Mouse (Mus musculus) forebrain, embryonic 10.5 days (tissue): ENCODE measurements around the gene Hspb7. TPM values are rescaled to one million over a fixed set of nuclear protein-coding genes. Genes with fewer than 3 reads are reported as not detected.

Source experiments
- DNase-seq: peaks from one replicate; pipeline ENCODE4 v3.0.0-alpha.2; 2017; ENCODE audit warnings: low spot score; ENCODE audit errors: extremely low spot score
- H3K27ac ChIP-seq: fragments of 300-500 bp; sonication (generic); 2 replicates; pipeline ENCODE4 v1.5.1; 2016; ENCODE audit warnings: mild to moderate bottlenecking
- H3K27me3 ChIP-seq: fragments of 300-500 bp; sonication (generic); 2 replicates; pipeline ENCODE4 v1.6.1; 2016; ENCODE audit warnings: mild to moderate bottlenecking; ENCODE audit not compliant: poor library complexity, severe bottlenecking
- H3K36me3 ChIP-seq: fragments of 300-500 bp; sonication (generic); replicated peaks from 2 replicates; pipeline ENCODE4 v1.6.1; 2016; ENCODE audit warnings: mild to moderate bottlenecking, moderate library complexity
- H3K4me1 ChIP-seq: fragments of 300-500 bp; sonication (generic); 2 replicates; pipeline ENCODE4 v1.6.1; 2016
- H3K4me3 ChIP-seq: fragments of 300-500 bp; sonication (generic); 2 replicates; pipeline ENCODE4 v1.5.1; 2016; ENCODE audit warnings: mild to moderate bottlenecking, moderate library complexity
- H3K9me3 ChIP-seq: fragments of 300-500 bp; sonication (generic); 2 replicates; pipeline ENCODE4 v1.6.1; 2016; ENCODE audit warnings: mild to moderate bottlenecking, moderate library complexity
- WGBS: fragments of 180-500 bp; shearing (Covaris S2); methylation state at CpG from one replicate; pipeline ENCODE4 v1.1.7; 2016; 5-methylcytosine and 5-hydroxymethylcytosine counted together
- polyA plus RNA-seq: library from polyadenylated mRNA; unstranded; fragments of >200 nt; fragmentation: Nextera tagmentation; extraction: Ambion mirVana; gene quantifications from 2 replicates; pipeline ENCODE4 v1.2.1, GENCODE M21; 2016

Hspb7 gene
- polyA plus RNA-seq, 1 experiment from 2014 or later = not detected

- H3K27me3 ChIP-seq = no peaks in the 10 kb centered on the region
- DNase-seq = no peak
- WGBS = 70% methylated on average over 3 of the region's 3 CpGs
- peaks cover 37% of the 10 kb centered on the region for H3K4me1 ChIP-seq
- no peak overlapping the region for H3K4me3 ChIP-seq
- H3K36me3 ChIP-seq = peaks cover 76% of the 10 kb centered on the region
- no peaks in the 10 kb centered on the region for H3K9me3 ChIP-seq
- peak overlapping the region; percentile 65; the same call in 1 of the 2 replicates for H3K27ac ChIP-seq
Observed at GRCm38 (mm10) chr4:141458888-141459287, 38.3 kb downstream of the Hspb7 start.

- no peak for DNase-seq
- no peaks in the 10 kb centered on the region for H3K27me3 ChIP-seq
- H3K4me3 ChIP-seq = no peak overlapping the region
- H3K4me1 ChIP-seq = peaks cover 37% of the 10 kb centered on the region
- no peak overlapping the region for H3K27ac ChIP-seq
- H3K36me3 ChIP-seq = peaks cover 82% of the 10 kb centered on the region
- WGBS = 91% methylated on average over 9 of the region's 9 CpGs
- no peaks in the 10 kb centered on the region for H3K9me3 ChIP-seq
Observed at GRCm38 (mm10) chr4:141459766-141460165, 39.2 kb downstream of the Hspb7 start.

GRCm38 (mm10) chr4:141460481-141460880 lies 39.9 kb downstream of the Hspb7 start:
- 91% methylated on average over 4 of the region's 4 CpGs for WGBS
- H3K36me3 ChIP-seq = peaks cover 88% of the 10 kb centered on the region
- H3K27me3 ChIP-seq = no peaks in the 10 kb centered on the region
- H3K27ac ChIP-seq = no peak overlapping the region
- H3K9me3 ChIP-seq = no peaks in the 10 kb centered on the region
- H3K4me1 ChIP-seq = peaks cover 35% of the 10 kb centered on the region
- DNase-seq = no peak
- no peak overlapping the region for H3K4me3 ChIP-seq

- no peaks in the 10 kb centered on the region for H3K27me3 ChIP-seq
- no peaks in the 10 kb centered on the region for H3K9me3 ChIP-seq
- peak overlapping the region; percentile 22; the same call in 1 of the 2 replicates for H3K27ac ChIP-seq
- peaks cover 32% of the 10 kb centered on the region for H3K4me1 ChIP-seq
- H3K4me3 ChIP-seq = no peak overlapping the region
- DNase-seq = no peak
- peaks cover 88% of the 10 kb centered on the region for H3K36me3 ChIP-seq
- WGBS = 73% methylated on average over 12 of the region's 12 CpGs
Observed at GRCm38 (mm10) chr4:141461088-141461487, 40.5 kb downstream of the Hspb7 start.

- peaks cover 88% of the 10 kb centered on the region for H3K36me3 ChIP-seq
- no peak overlapping the region for H3K27ac ChIP-seq
- 95% methylated on average over 12 of the region's 12 CpGs for WGBS
- H3K27me3 ChIP-seq = no peaks in the 10 kb centered on the region
- peaks cover 32% of the 10 kb centered on the region for H3K4me1 ChIP-seq
- H3K4me3 ChIP-seq = no peak overlapping the region
- DNase-seq = no peak
- no peaks in the 10 kb centered on the region for H3K9me3 ChIP-seq
Observed at GRCm38 (mm10) chr4:141461576-141461975, 41.0 kb downstream of the Hspb7 start.

GRCm38 (mm10) chr4:141463472-141463871 lies 42.9 kb downstream of the Hspb7 start:
- Histone ChIP-seq H3K4me3 (no peak overlapping the region), H3K9me3 (no peaks in the 10 kb centered on the region), H3K4me1 (peaks cover 23% of the 10 kb centered on the region), H3K36me3 (peaks cover 93% of the 10 kb centered on the region), H3K27ac (no peak overlapping the region), H3K27me3 (no peaks in the 10 kb centered on the region)
- DNase-seq = no peak
- 88% methylated on average over 14 of the region's 14 CpGs for WGBS

GRCm38 (mm10) chr4:141464722-141465121 lies 44.1 kb downstream of the Hspb7 start:
- no peaks in the 10 kb centered on the region for H3K27me3 ChIP-seq
- peaks cover 13% of the 10 kb centered on the region for H3K4me1 ChIP-seq
- DNase-seq = no peak
- no peak overlapping the region for H3K4me3 ChIP-seq
- no peak overlapping the region for H3K27ac ChIP-seq
- peaks cover 96% of the 10 kb centered on the region for H3K36me3 ChIP-seq
- 81% methylated on average over 16 of the region's 16 CpGs for WGBS
- no peaks in the 10 kb centered on the region for H3K9me3 ChIP-seq

GRCm38 (mm10) chr4:141465512-141466288 lies 45.1 kb downstream of the Hspb7 start:
- Histone ChIP-seq H3K9me3 (no peaks in the 10 kb centered on the region), H3K36me3 (peaks cover 96% of the 10 kb centered on the region)
- 94% methylated on average over 34 of the region's 34 CpGs for WGBS

GRCm38 (mm10) chr4:141466289-141466795 lies 45.8 kb downstream of the Hspb7 start:
- no peak for DNase-seq
- Histone ChIP-seq H3K4me1 (peaks cover 3% of the 10 kb centered on the region), H3K36me3 (peaks cover 99% of the 10 kb centered on the region), H3K27ac (no peak overlapping the region), H3K4me3 (no peak overlapping the region), H3K27me3 (no peaks in the 10 kb centered on the region), H3K9me3 (peaks cover 2% of the 10 kb centered on the region; the same call in 1 of the 2 replicates)
- 92% methylated on average over 16 of the region's 16 CpGs for WGBS

More at GRCm38 (mm10) chr4:141465512-141466288, 45.1 kb downstream of the Hspb7 start:
- Histone ChIP-seq H3K27ac (no peak overlapping the region), H3K27me3 (no peaks in the 10 kb centered on the region), H3K4me3 (no peak overlapping the region), H3K4me1 (peaks cover 10% of the 10 kb centered on the region)
- DNase-seq = no peak

- Histone ChIP-seq H3K9me3 (peaks cover 5% of the 10 kb centered on the region; the same call in 1 of the 2 replicates), H3K36me3 (peaks cover 99% of the 10 kb centered on the region), H3K4me1 (no peaks in the 10 kb centered on the region), H3K27ac (no peak overlapping the region), H3K4me3 (no peak overlapping the region), H3K27me3 (no peaks in the 10 kb centered on the region)
- WGBS = 90% methylated on average over 15 of the region's 15 CpGs
- no peak for DNase-seq
Observed at GRCm38 (mm10) chr4:141466844-141467580, 46.4 kb downstream of the Hspb7 start.

GRCm38 (mm10) chr4:141467581-141467927 lies 47.0 kb downstream of the Hspb7 start:
- no peak for DNase-seq
- H3K36me3 ChIP-seq = peaks cover 99% of the 10 kb centered on the region
- peaks cover 5% of the 10 kb centered on the region; the same call in 1 of the 2 replicates for H3K9me3 ChIP-seq
- no peaks in the 10 kb centered on the region for H3K4me1 ChIP-seq
- no peaks in the 10 kb centered on the region for H3K27me3 ChIP-seq
- H3K27ac ChIP-seq = no peak overlapping the region
- WGBS = 80% methylated on average over 6 of the region's 6 CpGs
- H3K4me3 ChIP-seq = no peak overlapping the region

GRCm38 (mm10) chr4:141468576-141468975 lies 48.0 kb downstream of the Hspb7 start:
- Histone ChIP-seq H3K4me1 (no peaks in the 10 kb centered on the region), H3K27ac (no peak overlapping the region), H3K27me3 (no peaks in the 10 kb centered on the region), H3K4me3 (no peak overlapping the region), H3K36me3 (peaks cover 99% of the 10 kb centered on the region), H3K9me3 (peaks cover 5% of the 10 kb centered on the region; the same call in 1 of the 2 replicates)
- no peak for DNase-seq
- 85% methylated on average over 10 of the region's 10 CpGs for WGBS

GRCm38 (mm10) chr4:141469343-141469742 lies 48.8 kb downstream of the Hspb7 start:
- no peak overlapping the region for H3K4me3 ChIP-seq
- WGBS = 92% methylated on average over 9 of the region's 9 CpGs
- no peaks in the 10 kb centered on the region for H3K4me1 ChIP-seq
- no peak for DNase-seq
- H3K36me3 ChIP-seq = peaks cover 99% of the 10 kb centered on the region
- no peak overlapping the region for H3K27ac ChIP-seq
- no peaks in the 10 kb centered on the region for H3K27me3 ChIP-seq
- peaks cover 5% of the 10 kb centered on the region; the same call in 1 of the 2 replicates for H3K9me3 ChIP-seq
